Mouse (Mus musculus) CH12.LX (cell line): ENCODE measurements around the gene Tbx21. TPM values are rescaled to one million over a fixed set of nuclear protein-coding genes. Genes with fewer than 3 reads are reported as not detected.
A peak's percentile ranks its signal among the peaks of the same experiment; 100 is the strongest.

Source experiments
- DNase-seq: peaks from one replicate; pipeline ENCODE4 v3.0.0-alpha.2; 2013; ENCODE audit errors: extremely low read depth
- H3K27ac ChIP-seq: 2 replicates; pipeline ENCODE4 v1.5.1; 2012; ENCODE audit warnings: low read depth, mild to moderate bottlenecking, control low read depth, moderate library complexity; ENCODE audit not compliant: insufficient read depth
- H3K27me3 ChIP-seq: replicated peaks from 2 replicates; pipeline ENCODE3; 2012; ENCODE audit warnings: inconsistent platforms
- H3K36me3 ChIP-seq, 2 experiments: replicated peaks in 1 of 2; 2 replicates each; pipeline versions ENCODE3 to v1.6.1; 2012; ENCODE audit warnings: inconsistent platforms in 1 of 2, low read length in 1 of 2, mild to moderate bottlenecking in 1 of 2, mixed read lengths in 1 of 2, moderate library complexity in 1 of 2; ENCODE audit not compliant: control insufficient read depth in 1 of 2, insufficient read depth in 1 of 2
- H3K4me1 ChIP-seq, 2 experiments: 2 replicates each; pipeline ENCODE4 v1.6.1; 2012; ENCODE audit warnings: inconsistent platforms in 1 of 2, moderate library complexity in 1 of 2; ENCODE audit not compliant: insufficient read depth in 2 of 2, control insufficient read depth in 1 of 2
- H3K4me2 ChIP-seq: 2 replicates; pipeline ENCODE4 v1.6.1; 2012; ENCODE audit warnings: low read depth, mild to moderate bottlenecking, control low read depth; ENCODE audit not compliant: poor library complexity, insufficient read depth, severe bottlenecking
- H3K4me3 ChIP-seq, 3 experiments: fragments of 150-350 bp in 1 of 3; sonication (generic) in 1 of 3; replicated peaks in 1 of 3; 2 replicates each; pipeline versions ENCODE3 to v1.5.1; 2011 to 2012; ENCODE audit warnings: low read depth in 2 of 3, low read length in 2 of 3, mild to moderate bottlenecking in 2 of 3, moderate library complexity in 2 of 3, control low read depth in 1 of 3, improper control_type of control experiment in 1 of 3, inconsistent platforms in 1 of 3, mixed read lengths in 1 of 3; ENCODE audit not compliant: poor library complexity in 1 of 3
- H3K79me2 ChIP-seq: replicated peaks from 2 replicates; pipeline ENCODE4 v1.6.1; 2012; ENCODE audit warnings: mild to moderate bottlenecking, moderate library complexity; ENCODE audit not compliant: control insufficient read depth, poor library complexity, insufficient read depth, severe bottlenecking; ENCODE audit errors: extremely low read depth
- H3K9ac ChIP-seq: 2 replicates; pipeline ENCODE4 v1.6.1; 2012; ENCODE audit warnings: low read depth, mild to moderate bottlenecking, control low read depth, moderate library complexity; ENCODE audit not compliant: insufficient read depth
- H3K9me3 ChIP-seq: replicated peaks from 2 replicates; pipeline ENCODE3; 2012; ENCODE audit warnings: low read length, inconsistent platforms, mixed read lengths
- BHLHE40 ChIP-seq: IDR thresholded peaks from 2 replicates; pipeline ENCODE4 v1.6.1; 2011; ENCODE audit warnings: mild to moderate bottlenecking, low read depth, low read length, improper control_type of control experiment
- CHD1 ChIP-seq: IDR thresholded peaks from 2 replicates; pipeline ENCODE4 v1.6.1; 2012; ENCODE audit warnings: low read depth, low read length, improper control_type of control experiment, inconsistent platforms
- CHD2 ChIP-seq: IDR thresholded peaks from 2 replicates; pipeline ENCODE4 v1.6.1; 2011; ENCODE audit warnings: low read length, improper control_type of control experiment
- CTCF ChIP-seq, 2 experiments: IDR thresholded peaks in 1 of 2; conservative IDR thresholded peaks in 1 of 2; 2 replicates each; pipeline ENCODE4 v1.5.1; 2011 to 2012; ENCODE audit warnings: low read depth in 2 of 2, low read length in 2 of 2, improper control_type of control experiment in 1 of 2, inconsistent platforms in 1 of 2, mild to moderate bottlenecking in 1 of 2, moderate library complexity in 1 of 2
- ELF1 ChIP-seq: IDR thresholded peaks from 2 replicates; pipeline ENCODE4 v1.6.1; 2014; ENCODE audit warnings: low read depth, mild to moderate bottlenecking, inconsistent platforms, low read length, improper control_type of control experiment
- EP300 ChIP-seq: IDR thresholded peaks from 2 replicates; pipeline ENCODE4 v1.6.1; 2011; ENCODE audit warnings: low read length, improper control_type of control experiment
- ETS1 ChIP-seq: conservative IDR thresholded peaks from 2 replicates; pipeline ENCODE4 v1.6.1; 2012; ENCODE audit warnings: low read depth, mild to moderate bottlenecking, inconsistent platforms, low read length, improper control_type of control experiment, moderate library complexity
- GABPA ChIP-seq: IDR thresholded peaks from 2 replicates; pipeline ENCODE4 v1.6.1; 2012; ENCODE audit warnings: low read depth, low read length, improper control_type of control experiment, inconsistent platforms; ENCODE audit not compliant: insufficient replicate concordance
- HCFC1 ChIP-seq: IDR thresholded peaks from 2 replicates; pipeline ENCODE4 v1.6.1; 2012; ENCODE audit warnings: low read depth, mild to moderate bottlenecking, inconsistent platforms, low read length, improper control_type of control experiment
- IRF4 ChIP-seq: IDR thresholded peaks from 2 replicates; pipeline ENCODE4 v1.6.1; 2014; ENCODE audit warnings: low read depth, mild to moderate bottlenecking, inconsistent platforms, low read length, improper control_type of control experiment
- JUND ChIP-seq: conservative IDR thresholded peaks from 2 replicates; pipeline ENCODE4 v1.6.1; 2011; ENCODE audit warnings: low read depth, low read length, improper control_type of control experiment
- KAT2A ChIP-seq: IDR thresholded peaks from 2 replicates; pipeline ENCODE4 v1.6.1; 2012; ENCODE audit warnings: low read length, improper control_type of control experiment, inconsistent platforms; ENCODE audit not compliant: insufficient replicate concordance
- MAFK ChIP-seq: IDR thresholded peaks from 2 replicates; pipeline ENCODE4 v1.6.1; 2011; ENCODE audit warnings: low read length, improper control_type of control experiment; ENCODE audit not compliant: insufficient replicate concordance
- MAX ChIP-seq: IDR thresholded peaks from 2 replicates; pipeline ENCODE4 v1.6.1; 2011; ENCODE audit warnings: low read length, improper control_type of control experiment
- MAZ ChIP-seq: IDR thresholded peaks from 2 replicates; pipeline ENCODE4 v1.6.1; 2012; ENCODE audit warnings: low read depth, mild to moderate bottlenecking, inconsistent platforms, low read length, improper control_type of control experiment, moderate library complexity
- MXI1 ChIP-seq: IDR thresholded peaks from 2 replicates; pipeline ENCODE4 v1.6.1; 2011; ENCODE audit warnings: mild to moderate bottlenecking, low read depth, low read length, improper control_type of control experiment
- MYC ChIP-seq: IDR thresholded peaks from 2 replicates; pipeline ENCODE4 v1.6.1; 2011; ENCODE audit warnings: low read depth, mild to moderate bottlenecking, improper control_type of control experiment, low read length
- NELFE ChIP-seq: IDR thresholded peaks from 2 replicates; pipeline ENCODE4 v1.6.1; 2011; ENCODE audit warnings: low read depth, low read length, improper control_type of control experiment
- PAX5 ChIP-seq: IDR thresholded peaks from 2 replicates; pipeline ENCODE4 v1.6.1; 2012; ENCODE audit warnings: low read length, inconsistent platforms, mixed read lengths
- POLR2A ChIP-seq: IDR thresholded peaks from 2 replicates; pipeline ENCODE4 v1.6.1; 2011; ENCODE audit warnings: low read depth, mild to moderate bottlenecking, improper control_type of control experiment, low read length
- POLR2AphosphoS2 ChIP-seq: IDR thresholded peaks from 2 replicates; pipeline ENCODE4 v1.6.1; 2011; ENCODE audit warnings: low read depth, low read length, improper control_type of control experiment
- RAD21 ChIP-seq: IDR thresholded peaks from 2 replicates; pipeline ENCODE4 v1.6.1; 2011; ENCODE audit warnings: low read depth, mild to moderate bottlenecking, low read length, improper control_type of control experiment, moderate library complexity
- RCOR1 ChIP-seq: conservative IDR thresholded peaks from 2 replicates; pipeline ENCODE4 v1.6.1; 2012; ENCODE audit warnings: low read depth, mild to moderate bottlenecking, inconsistent platforms, low read length, improper control_type of control experiment
- SIN3A ChIP-seq: IDR thresholded peaks from 2 replicates; pipeline ENCODE4 v1.6.1; 2012; ENCODE audit warnings: low read length, improper control_type of control experiment, inconsistent platforms
- SMC3 ChIP-seq: IDR thresholded peaks from 2 replicates; pipeline ENCODE4 v1.6.1; 2011; ENCODE audit warnings: low read depth, low read length, improper control_type of control experiment
- TBP ChIP-seq: conservative IDR thresholded peaks from 2 replicates; pipeline ENCODE4 v1.6.1; 2011; ENCODE audit warnings: low read depth, low read length, improper control_type of control experiment
- TCF12 ChIP-seq: IDR thresholded peaks from 2 replicates; pipeline ENCODE4 v1.6.1; 2014; ENCODE audit warnings: low read depth, mild to moderate bottlenecking, inconsistent platforms, low read length, improper control_type of control experiment
- UBTF ChIP-seq: IDR thresholded peaks from 2 replicates; pipeline ENCODE4 v1.6.1; 2012; ENCODE audit warnings: low read depth, mild to moderate bottlenecking, inconsistent platforms, low read length, improper control_type of control experiment, moderate library complexity
- USF1 ChIP-seq: IDR thresholded peaks from 2 replicates; pipeline ENCODE4 v1.6.1; 2014; ENCODE audit warnings: low read depth, mild to moderate bottlenecking, inconsistent platforms, low read length, improper control_type of control experiment
- USF2 ChIP-seq: conservative IDR thresholded peaks from 2 replicates; pipeline ENCODE4 v1.6.1; 2011; ENCODE audit warnings: low read depth, low read length, improper control_type of control experiment
- ZC3H11A ChIP-seq: IDR thresholded peaks from 2 replicates; pipeline ENCODE4 v1.6.1; 2012; ENCODE audit warnings: low read depth, mild to moderate bottlenecking, inconsistent platforms, low read length, improper control_type of control experiment
- ZMIZ1 ChIP-seq: IDR thresholded peaks from 2 replicates; pipeline ENCODE4 v1.6.1; 2012; ENCODE audit warnings: low read depth, mild to moderate bottlenecking, inconsistent platforms, low read length, improper control_type of control experiment
- dilution Hi-C: fragments of 300-500 bp; cut with MboI; formaldehyde crosslinking; loops from 2 replicates; pipeline ENCODE4 v1.14.3; 2020; ENCODE audit warnings: low sequenced_read_pairs; ENCODE audit not compliant: extremely low pct_unique_long_range_greater_than_20kb, extremely low pct_ligation_motif_present
- in situ Hi-C: fragments of 300-500 bp; cut with MboI; formaldehyde crosslinking; loops from 3 replicates; pipeline ENCODE4 v1.14.3; 2019; ENCODE audit warnings: low sequenced_read_pairs, low pct_ligation_motif_present, low pct_unique_long_range_greater_than_20kb, mixed read lengths
- polyA plus RNA-seq: library from polyadenylated mRNA; unstranded; fragments of >175 nt; gene quantifications from 2 replicates; pipeline ENCODE4 v1.2.1, GENCODE M21; 2012; ENCODE audit warnings: low read depth; ENCODE audit not compliant: insufficient read length
- total RNA-seq, 2 experiments: library from RNA; depleted of rRNA; stranded (reverse); fragments of 300-350 nt in 1 of 2; fragments of >200 nt in 1 of 2; gene quantifications; 2 replicates each; pipeline ENCODE4 v1.2.3; 2012 to 2014

Tbx21 gene
- total and polyA plus RNA-seq, 3 experiments, result 0.08 to 0.09 TPM; not detected in 1

DNA sequence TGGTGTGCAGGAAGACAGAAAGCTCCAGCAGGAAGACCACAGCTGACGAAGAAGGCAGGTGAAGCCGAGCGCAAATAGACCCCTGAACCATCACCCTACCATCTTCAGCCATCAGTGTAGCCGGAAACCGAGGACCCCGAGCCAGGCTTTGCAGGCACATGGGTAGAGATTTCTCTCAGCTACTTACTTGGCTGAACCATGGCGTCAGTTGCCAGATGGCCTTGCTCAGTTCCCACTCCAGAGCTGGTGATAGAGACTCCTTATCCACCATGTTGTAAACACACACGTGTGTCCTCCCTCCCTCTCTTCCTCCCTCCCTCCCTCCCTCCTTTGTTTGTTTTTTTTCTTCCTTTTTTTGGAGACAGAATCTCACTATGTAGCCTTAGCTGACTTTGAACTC is 40.9 kb downstream of the Tbx21 start:
- no peak for TF ChIP-seq POLR2A
- TF ChIP-seq NELFE, result no peak
- TF ChIP-seq MAZ, result no peak
- TF ChIP-seq ZMIZ1, result no peak
- no peak for TF ChIP-seq CHD1
- TF ChIP-seq MXI1, result no peak
- no peak for TF ChIP-seq TBP
- no peak for TF ChIP-seq ETS1
- TF ChIP-seq BHLHE40, result no peak
- no peak for TF ChIP-seq EP300
- no peak for TF ChIP-seq TCF12
- no peak for TF ChIP-seq RAD21
- TF ChIP-seq CHD2, result no peak
- TF ChIP-seq MAX, result no peak
- TF ChIP-seq MAFK, result no peak
- no peak for TF ChIP-seq JUND
- TF ChIP-seq GABPA, result no peak
- TF ChIP-seq, all 38 proteins: peak for 0
- Histone ChIP-seq H3K9me3 (no peaks in the 10 kb centered on the region), H3K4me2 (no peak overlapping the region), H3K27ac (no peak overlapping the region), H3K79me2 (no peaks in the 10 kb centered on the region), H3K4me3 (no peak overlapping the region), H3K36me3 (peaks cover 0 to 16% of the 10 kb centered on the region in 2 experiments), H3K27me3 (no peaks in the 10 kb centered on the region), H3K9ac (no peak overlapping the region), H3K4me1 (no peaks in the 10 kb centered on the region)
- in situ Hi-C loops, result no loop called here
- dilution Hi-C loops, result no loop called here
- DNase-seq, result no peak

DNA sequence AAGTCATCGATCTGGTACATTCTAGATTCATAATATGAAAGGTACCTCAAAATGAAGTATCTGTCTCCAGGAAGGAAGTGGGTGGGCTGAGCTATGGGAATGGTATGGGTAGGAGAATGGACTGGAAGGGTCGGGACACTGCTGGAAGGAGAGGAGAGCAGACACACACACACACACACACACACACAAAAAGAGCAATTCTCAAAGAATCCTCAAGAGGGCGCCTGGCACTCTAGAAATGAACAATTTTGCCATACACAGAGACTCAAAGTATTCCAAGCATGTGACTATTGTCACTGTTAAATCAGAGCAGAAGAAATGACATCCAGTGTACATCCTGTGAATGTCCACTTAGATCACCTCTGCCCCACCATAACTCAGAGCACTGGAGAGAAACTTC is 42.6 kb downstream of the Tbx21 start:
- Histone ChIP-seq H3K4me3 (no peak overlapping the region), H3K9ac (no peak overlapping the region), H3K36me3 (peaks cover 15 to 33% of the 10 kb centered on the region in 2 experiments), H3K27ac (no peak overlapping the region), H3K4me1 (no peaks in the 10 kb centered on the region), H3K79me2 (no peaks in the 10 kb centered on the region), H3K27me3 (no peaks in the 10 kb centered on the region), H3K4me2 (no peak overlapping the region), H3K9me3 (no peaks in the 10 kb centered on the region)
- no peak for TF ChIP-seq ZMIZ1
- peak; percentile 36; the same call in 1 of the 2 replicates for TF ChIP-seq JUND
- no peak for TF ChIP-seq MAX
- no peak for TF ChIP-seq USF1
- TF ChIP-seq CTCF (conservative IDR thresholded peaks at IDR 0.05 in 1 of 2, IDR thresholded peaks at IDR 0.05 in 1 of 2; ENCODE audit: low read depth in 2 of 2, low read length in 2 of 2), result peak; percentile 66 to 97
- peak; percentile 94 for TF ChIP-seq RAD21
- peak; percentile 58 for TF ChIP-seq BHLHE40
- TF ChIP-seq CHD1, result no peak
- no peak for TF ChIP-seq HCFC1
- TF ChIP-seq ELF1, result no peak
- peak; percentile 56 for TF ChIP-seq ZC3H11A
- peak; percentile 74 for TF ChIP-seq IRF4
- no peak for TF ChIP-seq UBTF
- TF ChIP-seq USF2, result no peak
- no peak for TF ChIP-seq MAFK
- no peak for TF ChIP-seq ETS1
- peak; percentile 52; the same call in 1 of the 2 replicates for TF ChIP-seq MYC
- TF ChIP-seq GABPA, result no peak
- no peak for TF ChIP-seq SIN3A
- no peak for TF ChIP-seq RCOR1
- TF ChIP-seq POLR2AphosphoS2, result no peak; the same call in 1 of the 2 replicates
- no peak for TF ChIP-seq EP300
- no peak for TF ChIP-seq KAT2A
- peak; percentile 80 for TF ChIP-seq SMC3
- no peak for TF ChIP-seq PAX5
- DNase-seq, result peak; percentile 80
- dilution Hi-C loops, result no loop called here
- in situ Hi-C loops, result no loop called here
